Mouse (Mus musculus) embryonic facial prominence, embryonic 14.5 days (tissue): Measurements from ENCODE around the gene Mylpf. TPM values are rescaled to one million over a fixed set of nuclear protein-coding genes. Genes with fewer than 3 reads are reported as not detected.
A peak's percentile ranks its signal among the peaks of the same experiment; 100 is the strongest.
"Not testable (repeated sequence)": the region's sequence is repeated elsewhere in the genome, so short reads cannot be mapped to it uniquely, and the experiment has no call there.

Experiments
- ATAC-seq: fragments of 200-750 bp; cut with Nextera tagmentation; 2 replicates; pipeline ENCODE4 v1.8.0; 2017; ENCODE audit warnings: low read depth, moderate number of reproducible peaks, moderate TSS enrichment
- DNase-seq: peaks from one replicate; pipeline ENCODE4 v3.0.0-alpha.2; 2015; ENCODE audit warnings: low spot score
- H3K27ac ChIP-seq: fragments of 300-500 bp; sonication (generic); replicated peaks from 2 replicates; pipeline ENCODE4 v1.5.1; 2014; ENCODE audit warnings: low read depth, mild to moderate bottlenecking, low read length, moderate library complexity
- H3K27me3 ChIP-seq: fragments of 300-500 bp; sonication (generic); replicated peaks from 2 replicates; pipeline ENCODE4 v1.6.1; 2014; ENCODE audit warnings: low read length; ENCODE audit not compliant: control insufficient read depth, insufficient read depth
- H3K36me3 ChIP-seq: fragments of 300-500 bp; sonication (generic); 2 replicates; pipeline ENCODE4 v1.6.1; 2014; ENCODE audit warnings: low read length, mixed read lengths; ENCODE audit not compliant: control insufficient read depth, insufficient read depth
- H3K4me1 ChIP-seq: fragments of 300-500 bp; sonication (generic); 2 replicates; pipeline ENCODE4 v1.6.1; 2014; ENCODE audit warnings: antibody characterized with exemption, low read length; ENCODE audit not compliant: control insufficient read depth, insufficient read depth
- H3K4me2 ChIP-seq: fragments of 300-500 bp; sonication (generic); 2 replicates; pipeline ENCODE4 v1.6.1; 2014; ENCODE audit warnings: low read depth, mild to moderate bottlenecking, low read length, moderate library complexity, mixed read lengths
- H3K4me3 ChIP-seq: fragments of 300-500 bp; sonication (generic); 2 replicates; pipeline ENCODE4 v1.5.1; 2014; ENCODE audit warnings: low read depth, mild to moderate bottlenecking, low read length
- H3K9ac ChIP-seq: fragments of 300-500 bp; sonication (generic); 2 replicates; pipeline ENCODE4 v1.6.1; 2014; ENCODE audit warnings: low read depth, mild to moderate bottlenecking, low read length, moderate library complexity, mixed read lengths
- H3K9me3 ChIP-seq: fragments of 300-500 bp; sonication (generic); 2 replicates; pipeline ENCODE4 v1.6.1; 2016; ENCODE audit warnings: low read length; ENCODE audit not compliant: control insufficient read depth
- WGBS: fragments of 180-500 bp; shearing (Covaris S2); extraction: QIAGEN DNeasy Blood & Tissue Kit; methylation state at CpG from one replicate; pipeline ENCODE4 v1.1.7; 2014; 5-methylcytosine and 5-hydroxymethylcytosine counted together
- polyA plus RNA-seq: library from polyadenylated mRNA; unstranded; fragments of >200 nt; fragmentation: Nextera tagmentation; extraction: Ambion mirVana; gene quantifications from 2 replicates; pipeline ENCODE4 v1.2.1, GENCODE M21; 2014

The Mylpf gene
- polyA plus RNA-seq: 1,018 and 1,489 TPM in 2 replicates

DNA sequence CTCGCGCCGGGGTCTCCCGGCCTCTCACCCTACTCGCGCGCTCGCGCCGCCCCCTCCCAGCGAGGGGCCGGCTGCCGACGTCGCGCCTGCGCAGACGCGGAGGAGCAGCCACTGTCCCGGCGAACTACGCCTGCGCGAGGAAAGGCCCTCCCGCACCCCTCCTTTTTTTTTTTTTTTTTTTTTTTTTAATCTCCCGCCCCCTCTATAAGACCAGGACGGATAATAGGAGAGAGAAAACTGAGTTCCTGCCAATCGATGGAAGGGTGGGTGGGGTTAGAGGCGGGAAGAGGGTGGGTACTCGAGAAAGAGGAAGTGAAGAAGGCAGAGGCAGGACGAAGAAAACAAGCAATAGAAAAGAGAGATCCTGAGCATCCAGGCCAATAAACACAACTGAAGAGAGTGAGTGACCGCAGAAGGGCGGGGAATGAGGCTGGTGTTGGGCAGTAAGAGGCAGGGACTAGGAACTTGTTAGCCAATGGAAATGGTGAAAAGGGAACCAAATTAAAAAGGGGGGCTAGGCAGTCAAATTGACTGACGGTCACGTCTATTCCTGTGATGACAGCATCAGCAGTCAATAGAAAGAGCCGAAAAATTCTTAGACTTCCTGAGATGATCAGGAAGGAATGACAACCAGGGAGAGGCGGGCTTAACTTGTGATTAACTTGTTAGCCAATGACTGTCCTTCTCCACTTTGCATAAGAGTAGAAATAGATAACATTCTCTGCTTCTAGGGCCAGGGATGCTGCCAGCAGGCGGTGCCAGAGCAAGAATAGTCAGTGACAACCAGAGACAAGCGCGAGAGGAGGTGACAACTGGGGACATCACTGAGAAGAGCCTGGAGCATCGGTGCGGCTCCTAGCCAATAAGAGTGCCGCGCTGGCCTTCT, at the start of gene Mylpf:
Gene Mylpf (plus strand): TSS at position 338 of the 886 bp plus-strand sequence.
- Histone ChIP-seq H3K9ac (peak within 1 kb of the TSS; percentile 96), H3K27ac (peak within 1 kb of the TSS; percentile 86), H3K4me1 (peaks cover 17% of the 10 kb centered on the region), H3K27me3 (no peaks in the 10 kb centered on the region), H3K4me3 (peak within 1 kb of the TSS; percentile 90), H3K36me3 (peaks cover 3% of the 10 kb centered on the region; the same call in 1 of the 2 replicates), H3K9me3 (no peaks in the 10 kb centered on the region), H3K4me2 (peak within 1 kb of the TSS; percentile 85)
- WGBS: under 1% methylated on average over 28 of the region's 44 CpGs
- DNase-seq: peak; percentile 99
- peak; percentile 96 for ATAC-seq

DNA sequence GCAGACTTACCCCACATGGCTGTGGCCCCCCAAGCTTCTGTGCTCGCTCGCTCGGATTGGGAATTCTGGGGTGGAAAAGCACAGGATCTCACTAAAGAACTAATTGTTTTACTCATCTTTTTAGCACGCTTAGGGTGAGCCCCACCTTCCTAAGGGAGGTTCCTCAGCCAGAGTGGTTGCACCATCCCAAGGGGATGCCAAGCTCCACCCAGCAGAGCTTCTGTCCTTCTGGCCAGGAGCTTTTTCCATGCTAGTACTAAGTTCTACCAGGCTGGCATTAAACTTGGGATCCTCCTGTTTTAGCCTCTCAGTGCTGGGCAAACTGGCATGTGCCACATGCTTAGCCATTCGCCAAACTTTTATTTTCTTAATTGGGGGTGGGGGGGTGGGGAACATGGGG, 46.1 kb upstream of the Mylpf start:
- Histone ChIP-seq H3K36me3 (no peaks in the 10 kb centered on the region), H3K4me2 (no peak overlapping the region), H3K4me3 (no peak overlapping the region), H3K9ac (no peak overlapping the region), H3K27me3 (no peaks in the 10 kb centered on the region), H3K9me3 (no peaks in the 10 kb centered on the region), H3K27ac (no peak overlapping the region), H3K4me1 (no peaks in the 10 kb centered on the region)
- 78% methylated on average over 5 of the region's 5 CpGs for WGBS
- DNase-seq: no peak
- no peak for ATAC-seq

DNA sequence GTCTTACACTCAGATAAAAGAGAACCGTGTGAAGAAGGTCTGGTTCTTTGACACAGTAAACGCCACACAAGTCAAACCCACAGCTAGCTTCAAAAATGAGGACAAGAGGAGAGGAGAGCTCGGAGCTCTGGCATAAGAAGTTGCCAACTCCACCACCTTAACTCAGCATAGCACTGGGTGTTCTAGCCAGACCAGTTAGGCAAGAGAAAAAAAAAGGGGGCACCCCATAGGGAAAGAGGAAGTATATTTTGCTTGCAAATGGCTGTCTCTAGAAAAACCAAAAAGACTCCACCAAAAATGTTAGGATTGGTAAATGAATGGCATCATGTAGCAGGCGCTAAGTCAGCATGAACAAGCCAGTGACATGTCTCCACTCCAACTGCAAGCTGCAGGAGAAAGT, 44.7 kb upstream of the Mylpf start:
- Histone ChIP-seq H3K27me3 (no peaks in the 10 kb centered on the region), H3K4me2 (no peak overlapping the region), H3K36me3 (no peaks in the 10 kb centered on the region), H3K4me1 (no peaks in the 10 kb centered on the region), H3K27ac (no peak overlapping the region), H3K4me3 (no peak overlapping the region), H3K9ac (no peak overlapping the region), H3K9me3 (no peaks in the 10 kb centered on the region)
- ATAC-seq: no peak
- 91% methylated on average over 4 of the region's 4 CpGs for WGBS
- no peak for DNase-seq

DNA sequence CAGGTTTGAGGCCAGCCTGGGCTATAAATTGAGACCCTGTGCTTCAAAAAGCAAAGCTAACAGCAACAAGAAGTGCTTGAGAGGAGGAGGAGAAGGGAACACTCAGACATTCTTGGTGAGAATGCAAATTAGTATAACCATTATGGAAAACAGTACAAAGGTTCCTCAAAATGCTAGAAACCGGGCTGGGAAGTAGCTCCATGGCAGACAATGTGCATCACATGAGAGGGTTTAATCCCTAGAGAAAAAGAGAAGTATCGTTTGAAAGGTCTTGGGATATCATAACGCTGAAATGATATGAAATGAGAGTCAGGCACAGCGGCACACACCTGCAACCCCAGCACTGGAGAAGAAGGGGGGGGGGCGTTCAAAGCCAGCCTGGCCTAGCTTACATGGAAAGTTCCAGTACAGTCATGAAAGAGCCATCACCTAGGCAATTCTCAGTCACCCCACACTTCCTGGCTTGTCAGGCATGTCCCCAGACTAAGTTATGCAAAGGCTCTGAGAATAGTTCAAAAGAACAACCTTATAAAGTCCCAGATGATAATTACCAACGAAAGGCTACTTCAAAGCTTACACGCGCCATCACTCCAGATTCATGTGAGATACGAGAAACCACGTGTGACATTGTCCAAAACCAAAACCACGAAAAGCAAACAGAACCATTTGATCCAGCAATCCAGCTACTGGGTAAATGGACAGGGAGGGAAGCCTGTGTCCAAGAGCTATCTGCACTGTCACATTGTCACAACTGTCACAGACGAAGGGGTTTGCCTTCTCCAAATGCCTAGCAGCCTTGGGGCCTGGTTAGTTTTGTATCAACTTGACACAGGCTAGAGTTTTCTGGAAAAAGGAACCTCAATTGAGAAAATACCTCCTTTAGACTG, 42.8 kb upstream of the Mylpf start:
- 84% methylated on average over 12 of the region's 12 CpGs for WGBS

DNA sequence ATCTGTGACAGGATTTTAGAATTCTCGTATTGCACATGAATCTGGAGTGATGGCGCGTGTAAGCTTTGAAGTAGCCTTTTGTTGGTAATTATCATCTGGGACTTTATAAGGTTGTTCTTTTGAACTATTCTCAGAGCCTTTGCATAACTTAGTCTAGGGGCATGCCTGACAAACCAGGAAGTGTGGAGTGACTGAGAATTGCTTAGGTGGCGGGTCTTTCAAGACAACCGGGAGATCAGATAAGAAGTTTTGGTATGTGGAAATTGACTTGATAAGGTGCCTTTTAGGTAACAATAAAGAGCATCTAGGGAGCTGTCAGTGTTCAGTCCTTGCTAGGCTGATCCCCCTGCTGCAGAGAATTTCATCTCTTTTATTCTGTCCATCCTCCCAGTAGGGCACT, 42.2 kb upstream of the Mylpf start:
- Histone ChIP-seq H3K36me3 (no peaks in the 10 kb centered on the region), H3K4me2 (no peak overlapping the region), H3K4me3 (no peak overlapping the region), H3K27ac (no peak overlapping the region), H3K9me3 (no peaks in the 10 kb centered on the region), H3K9ac (no peak overlapping the region), H3K27me3 (no peaks in the 10 kb centered on the region), H3K4me1 (no peaks in the 10 kb centered on the region)
- WGBS: 87% methylated on average over 5 of the region's 5 CpGs
- DNase-seq: no peak
- ATAC-seq: no peak

More for the DNA sequence above, 42.8 kb upstream of the Mylpf start:
- Histone ChIP-seq H3K9ac (no peak overlapping the region), H3K4me3 (no peak overlapping the region), H3K36me3 (no peaks in the 10 kb centered on the region), H3K4me1 (no peaks in the 10 kb centered on the region), H3K27me3 (no peaks in the 10 kb centered on the region), H3K27ac (no peak overlapping the region), H3K4me2 (no peak overlapping the region), H3K9me3 (no peaks in the 10 kb centered on the region)
- no peak for DNase-seq
- no peak for ATAC-seq

DNA sequence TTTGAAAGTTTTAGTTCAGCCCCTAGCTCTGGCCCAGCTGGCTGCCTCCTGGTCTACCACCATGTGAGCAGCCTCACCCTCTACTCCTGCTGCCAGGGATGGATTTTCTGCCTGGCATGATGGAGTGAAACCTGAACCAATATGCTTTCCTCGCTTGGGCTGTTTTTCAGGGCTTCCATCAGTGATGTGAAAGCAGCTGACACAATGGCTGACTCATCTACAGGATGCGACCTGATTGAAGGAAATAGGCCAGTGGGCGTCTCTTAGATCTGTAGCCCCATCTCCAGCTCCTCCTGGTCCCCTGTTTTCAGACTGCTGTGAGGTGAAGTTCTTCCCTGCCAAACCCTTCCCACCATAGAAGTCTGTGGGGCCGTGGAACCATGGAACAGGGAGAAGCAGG, 31.8 kb upstream of the Mylpf start:
- Histone ChIP-seq H3K4me1 (no peaks in the 10 kb centered on the region), H3K9me3 (peaks cover 3% of the 10 kb centered on the region; the same call in 1 of the 2 replicates), H3K36me3 (no peaks in the 10 kb centered on the region), H3K4me3 (no peak overlapping the region), H3K9ac (no peak overlapping the region), H3K27me3 (no peaks in the 10 kb centered on the region), H3K4me2 (no peak overlapping the region), H3K27ac (no peak overlapping the region)
- ATAC-seq (no peak), DNase-seq (no peak)
- WGBS: 67% methylated on average over 4 of the region's 4 CpGs

DNA sequence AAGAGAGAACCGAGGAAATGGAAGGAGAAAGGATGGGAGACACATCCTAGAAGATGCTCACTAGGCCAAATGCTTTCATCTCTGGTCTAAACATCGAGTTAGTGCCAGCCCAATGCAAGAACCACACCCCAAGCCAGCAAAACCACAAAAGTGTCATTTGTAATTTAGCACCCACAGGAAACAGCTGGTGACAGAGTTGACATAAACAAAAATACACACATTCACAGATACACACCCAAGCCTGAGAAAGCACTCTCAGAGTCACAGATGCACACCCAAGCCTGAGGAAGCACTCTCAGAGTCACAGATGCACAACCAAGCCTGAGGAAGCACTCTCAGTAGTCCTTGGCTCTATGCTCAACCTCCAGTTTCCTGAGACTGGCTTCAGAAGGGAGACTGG, 27.9 kb upstream of the Mylpf start:
- H3K4me3 ChIP-seq: no peak overlapping the region
- WGBS: 67% methylated on average over 2 of the region's 2 CpGs
- DNase-seq (peak; percentile 12), ATAC-seq (no peak)
- H3K4me1 ChIP-seq: no peaks in the 10 kb centered on the region
- H3K27ac ChIP-seq: no peak overlapping the region
- H3K4me2 ChIP-seq: no peak overlapping the region
- H3K9ac ChIP-seq: no peak overlapping the region
- peaks cover 3% of the 10 kb centered on the region; the same call in 1 of the 2 replicates for H3K9me3 ChIP-seq
- H3K36me3 ChIP-seq: no peaks in the 10 kb centered on the region
- no peaks in the 10 kb centered on the region for H3K27me3 ChIP-seq

DNA sequence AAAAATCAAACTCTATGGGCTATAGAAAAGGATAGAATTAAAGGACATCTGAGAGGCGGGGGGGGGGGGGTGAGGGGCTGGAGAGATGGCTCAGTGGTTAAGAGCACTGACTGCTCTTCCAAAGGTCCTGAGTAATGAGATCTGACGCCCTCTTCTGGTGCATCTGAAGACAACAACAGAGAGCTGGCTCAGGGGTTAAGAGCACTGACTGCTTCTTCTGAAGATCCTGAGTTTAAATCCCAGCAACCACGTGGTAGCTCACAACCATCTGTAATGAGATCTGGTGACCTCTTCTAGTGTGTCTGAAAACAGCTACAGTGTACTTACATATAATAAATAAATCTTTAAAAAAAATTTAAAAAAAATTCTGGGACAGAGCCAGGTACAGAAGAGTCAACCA, 27.0 kb upstream of the Mylpf start:
- not testable (repeated sequence) for H3K9ac ChIP-seq, H3K9me3 ChIP-seq, H3K27me3 ChIP-seq, H3K4me2 ChIP-seq, ATAC-seq, H3K27ac ChIP-seq, H3K36me3 ChIP-seq, H3K4me1 ChIP-seq, DNase-seq, H3K4me3 ChIP-seq
- 44% methylated on average over 3 of the region's 3 CpGs for WGBS
